Mouse (Mus musculus) R1 (cell line): Measurements from ENCODE around the gene Zfp775.
"Not testable (repeated sequence)": the region's sequence is repeated elsewhere in the genome, so short reads cannot be mapped to it uniquely, and the experiment has no call there.

Experiments used
- DNase-seq: peaks from one replicate; pipeline ENCODE4 v3.0.0-alpha.2; 2018; ENCODE audit warnings: low read depth, low spot score

Gene Zfp775

GRCm38 (mm10) chr6:48591221-48591845, 10.5 kb upstream of the Zfp775 start:
- no peak for DNase-seq

DNA sequence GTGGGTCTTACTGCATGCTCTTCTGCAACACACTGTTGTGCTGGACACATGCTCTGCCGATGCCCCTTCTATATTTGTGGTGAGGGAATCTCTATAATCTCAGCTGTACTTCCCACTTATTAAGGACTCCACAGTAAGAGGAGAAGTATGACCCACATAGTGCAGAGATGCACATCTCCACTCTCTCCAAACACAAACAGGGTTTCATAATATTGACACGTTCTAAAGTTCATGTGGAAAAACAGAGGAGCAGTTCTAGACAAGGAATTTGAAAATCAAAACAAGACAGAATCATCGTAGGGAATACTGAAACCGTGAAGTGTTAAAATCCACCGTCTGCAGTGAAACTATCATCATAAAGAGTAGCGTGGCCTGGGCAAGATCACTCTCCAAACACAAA, 10.0 kb upstream of the Zfp775 start:
- no peak for DNase-seq

GRCm38 (mm10) chr6:48593158-48594042, 8.5 kb upstream of the Zfp775 start, which contains the start of the genes Repin1 and Gm44965:
Gene Repin1, plus strand, starts transcription at chr6:48593883.
Gene Gm44965, plus strand, starts transcription at chr6:48593941.
- DNase-seq, result peak; percentile 85

GRCm38 (mm10) chr6:48594043-48594738, 7.7 kb upstream of the Zfp775 start:
- DNase-seq, result peak; percentile 60

DNA sequence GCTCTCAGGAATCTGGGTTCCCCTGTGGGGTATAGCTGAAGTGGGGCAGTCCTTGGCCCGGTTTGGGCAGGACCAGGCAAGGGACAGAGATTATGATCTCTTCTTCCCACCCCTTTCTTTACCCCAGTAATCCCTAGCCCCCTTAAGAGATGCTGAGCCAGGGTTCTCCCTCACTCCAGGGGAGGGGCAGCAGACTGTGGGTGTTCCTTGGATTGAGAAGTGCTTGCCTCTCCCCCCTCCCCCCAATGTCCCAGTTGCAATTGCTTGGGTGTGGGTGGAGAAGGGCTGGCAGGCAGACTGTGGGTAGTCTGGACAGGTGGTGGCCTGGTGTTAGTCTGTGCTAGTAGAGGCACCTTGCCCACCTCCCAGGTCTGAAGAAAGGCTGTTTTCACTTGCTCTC, 6.6 kb upstream of the Zfp775 start:
- DNase-seq, result no peak

GRCm38 (mm10) chr6:48596545-48597232, 5.2 kb upstream of the Zfp775 start:
- peak; percentile 54 for DNase-seq

DNA sequence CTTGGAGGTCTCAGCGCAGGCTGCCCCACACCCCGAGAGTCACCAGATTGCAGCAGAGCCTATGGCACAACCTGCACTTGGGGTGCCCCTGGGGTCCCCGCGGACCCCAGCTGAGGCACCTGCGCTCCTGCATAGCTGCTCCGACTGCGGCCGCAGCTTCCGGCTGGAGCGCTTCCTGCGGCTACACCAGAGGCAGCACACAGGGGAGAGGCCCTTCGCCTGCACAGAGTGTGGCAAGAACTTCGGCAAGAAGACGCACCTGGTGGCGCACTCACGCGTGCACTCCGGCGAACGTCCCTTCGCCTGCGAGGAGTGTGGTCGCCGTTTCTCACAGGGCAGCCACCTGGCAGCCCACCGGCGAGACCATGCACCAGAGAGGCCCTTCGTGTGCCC, 4.6 kb upstream of the Zfp775 start:
- DNase-seq, result peak; percentile 79

DNA sequence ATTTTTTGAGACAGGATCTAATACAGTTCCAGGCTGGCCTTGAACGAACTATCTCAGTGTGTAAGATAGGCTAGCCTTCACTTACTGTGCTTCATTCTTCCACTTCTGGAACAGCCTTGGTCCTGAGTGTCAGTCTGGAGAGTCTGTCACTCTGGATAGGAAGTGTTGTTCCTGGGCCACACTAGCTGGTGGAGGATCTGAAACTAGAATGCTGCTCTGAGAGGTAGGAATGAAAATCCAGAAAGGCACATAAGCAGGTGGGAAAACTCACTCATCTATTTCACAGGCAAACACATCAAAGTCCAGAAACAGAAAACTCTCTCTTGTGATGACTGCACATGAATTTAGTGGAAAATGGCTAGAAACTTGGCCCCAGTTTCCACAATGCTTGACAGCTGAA, 1.3 kb upstream of the Zfp775 start:
- no peak for DNase-seq

GRCm38 (mm10) chr6:48602080-48602741, 348 bp downstream of the Zfp775 start:
- DNase-seq, result peak; percentile 37

GRCm38 (mm10) chr6:48608124-48608523, 6.3 kb downstream of the Zfp775 start:
- DNase-seq, result no peak

DNA sequence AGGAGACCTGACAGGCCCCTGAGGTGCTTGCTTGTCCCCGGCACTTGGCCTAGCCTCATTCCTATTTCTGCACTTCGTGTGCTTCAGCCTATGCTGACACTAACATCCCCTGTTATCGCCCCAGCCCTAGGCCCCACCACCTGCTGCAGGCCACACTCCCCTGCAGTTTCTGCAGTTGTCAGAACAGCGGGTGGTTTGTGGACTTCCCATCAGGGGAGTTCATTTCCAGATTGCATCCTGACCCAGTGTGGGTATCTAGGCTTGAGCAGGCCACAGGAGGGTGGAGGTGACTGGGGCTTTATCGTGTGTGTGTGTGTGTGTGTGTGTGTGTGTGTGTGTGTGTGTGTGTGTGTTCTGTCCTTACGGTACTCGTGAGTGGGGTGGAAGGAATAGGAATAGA, 7.6 kb downstream of the Zfp775 start:
- DNase-seq, result no peak

DNA sequence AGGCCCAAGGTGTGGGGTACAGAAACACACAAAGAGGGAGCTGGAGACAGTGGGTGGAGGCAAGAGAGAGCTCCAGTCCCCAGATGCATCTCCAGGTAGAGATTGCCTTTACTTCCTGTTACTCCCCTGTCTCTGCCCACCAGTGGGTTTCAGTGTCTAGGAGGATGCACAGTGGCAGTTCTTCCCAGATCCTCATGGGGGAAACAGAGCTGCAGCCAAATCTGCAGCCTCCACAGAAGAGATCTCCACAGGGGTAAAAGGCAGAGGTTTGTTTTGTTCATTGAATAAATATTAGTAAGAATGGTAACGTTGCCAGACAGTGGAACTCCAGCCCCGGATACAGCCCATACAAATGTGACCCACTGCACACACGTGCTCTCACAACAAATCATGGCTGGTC, 8.8 kb downstream of the Zfp775 start:
- no peak for DNase-seq

DNA sequence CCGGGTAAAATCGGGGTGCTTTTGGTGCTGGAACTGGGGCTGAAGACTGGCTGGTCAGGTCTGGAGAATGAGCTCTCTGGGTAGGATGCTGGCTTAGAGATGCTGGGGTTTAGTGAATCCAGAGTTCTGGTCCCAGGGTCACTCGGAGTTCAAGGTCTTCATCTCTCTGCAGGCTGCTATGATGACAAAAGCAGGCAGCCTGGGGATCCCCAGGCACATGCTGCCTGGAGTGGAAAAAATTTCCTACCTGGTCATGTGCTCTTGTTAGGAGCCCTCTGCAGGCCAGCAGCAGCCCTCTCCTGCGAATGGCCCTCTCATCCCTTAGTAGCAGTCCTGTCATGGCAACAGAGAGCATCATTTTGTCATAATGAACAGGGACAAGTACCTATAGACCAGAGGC, 11.6 kb downstream of the Zfp775 start:
- no peak for DNase-seq

GRCm38 (mm10) chr6:48614756-48615155, 12.9 kb downstream of the Zfp775 start:
- no peak for DNase-seq

DNA sequence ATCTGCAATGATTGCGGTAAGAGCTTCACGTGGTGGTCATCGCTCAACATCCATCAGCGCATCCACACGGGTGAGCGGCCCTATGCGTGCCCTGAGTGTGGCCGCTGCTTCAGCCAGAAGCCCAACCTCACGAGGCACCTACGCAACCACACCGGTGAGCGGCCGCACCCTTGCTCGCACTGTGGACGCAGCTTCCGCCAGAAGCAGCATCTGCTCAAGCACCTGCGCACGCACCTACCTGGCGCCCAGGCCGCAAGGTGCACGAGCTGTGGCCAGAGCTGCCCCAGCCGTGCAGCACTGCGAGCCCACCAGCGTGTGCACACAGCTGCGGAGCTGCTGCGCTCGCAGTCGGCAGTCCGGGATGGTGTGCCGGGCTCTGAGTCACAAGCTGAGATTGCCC, 18.2 kb downstream of the Zfp775 start:
- peak; percentile 53 for DNase-seq

- not testable (repeated sequence) for DNase-seq
Measured at GRCm38 (mm10) chr6:48622186-48622843, 20.5 kb downstream of the Zfp775 start.

GRCm38 (mm10) chr6:48623460-48623859, 21.6 kb downstream of the Zfp775 start:
- no peak for DNase-seq

GRCm38 (mm10) chr6:48626464-48626863, 24.6 kb downstream of the Zfp775 start, which contains the start of gene AI854703:
Gene AI854703, plus strand, starts transcription at chr6:48626764.
- DNase-seq, result no peak

GRCm38 (mm10) chr6:48626984-48627383, 25.1 kb downstream of the Zfp775 start:
- DNase-seq, result peak; percentile 62

DNA sequence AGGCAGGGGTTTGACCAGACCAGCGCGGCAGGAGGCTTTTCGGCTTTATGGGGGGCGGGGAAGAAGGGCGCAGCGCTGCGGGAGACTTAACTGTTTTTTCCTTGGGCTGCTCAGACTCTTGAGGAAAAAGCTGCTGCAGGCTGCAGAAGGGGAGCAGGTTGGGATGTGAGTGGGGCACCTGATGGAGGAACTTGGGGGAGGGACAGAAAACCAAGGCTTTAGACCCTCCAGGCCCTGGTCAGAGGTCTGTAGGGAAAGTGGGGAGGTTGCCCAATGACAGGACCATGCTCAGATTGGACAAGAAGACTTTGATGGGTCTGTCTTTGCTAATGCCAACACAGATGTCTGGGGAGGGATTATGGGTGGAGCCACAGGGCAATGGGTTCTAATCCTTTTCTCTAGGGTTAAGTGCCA, 25.7 kb downstream of the Zfp775 start:
- no peak for DNase-seq

DNA sequence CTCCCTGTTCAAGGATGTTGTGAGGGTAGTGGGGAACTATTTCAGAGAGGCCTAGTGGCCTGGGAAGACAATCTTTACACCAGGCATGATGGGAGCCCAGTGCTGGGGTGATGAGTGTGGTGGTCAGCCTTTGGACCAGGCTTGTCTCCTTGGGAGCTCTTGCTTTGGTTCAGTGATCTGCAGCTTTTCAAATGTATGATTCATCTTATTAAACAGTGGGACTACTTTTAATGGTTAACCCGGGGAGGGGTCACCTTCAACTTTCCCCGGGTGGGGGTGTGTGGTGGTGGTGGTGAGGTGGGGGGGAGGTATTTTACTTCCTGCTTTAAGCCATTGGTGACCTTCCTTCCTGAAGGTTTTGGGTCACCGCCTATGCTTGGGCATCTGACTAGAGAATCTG, 26.5 kb downstream of the Zfp775 start:
- DNase-seq, result no peak
